Mouse (Mus musculus) neutrophil, adult 5-6 weeks (primary cell): Measurements from ENCODE around the gene Gm45711. TPM values are rescaled to one million over a fixed set of nuclear protein-coding genes. Genes with fewer than 3 reads are reported as not detected.
"Not testable (repeated sequence)": the region's sequence is repeated elsewhere in the genome, so short reads cannot be mapped to it uniquely, and the experiment has no call there.

Source experiments
- ATAC-seq: fragments of 151-379, 151-347 bp; 2 replicates; pipeline ENCODE4 v1.8.0; 2017; ENCODE audit warnings: mild to moderate bottlenecking, moderate TSS enrichment; ENCODE audit not compliant: insufficient number of reproducible peaks, poor library complexity, low FRiP score, severe bottlenecking; ENCODE audit errors: extremely low read depth
- total RNA-seq: library from RNA; stranded (forward); fragments of 200-1000 nt; gene quantifications from 2 replicates; pipeline ENCODE4 v1.2.3, GENCODE M21; 2017

The Gm45711 gene
- total RNA-seq, 1 experiment from 2014 or later: not detected

GRCm38 (mm10) chr8:104332665-104333631 is 23.1 kb upstream of the Gm45711 start:
- no peak for ATAC-seq

- not testable (repeated sequence) for ATAC-seq
Measured at GRCm38 (mm10) chr8:104321930-104322329, 12.0 kb upstream of the Gm45711 start, which contains the start of gene Cmtm2b. Gene Cmtm2b, plus strand, starts transcription at chr8:104322230.

GRCm38 (mm10) chr8:104321267-104321666 is 11.4 kb upstream of the Gm45711 start, which contains the start of gene Gm11020:
Gene Gm11020, plus strand, starts transcription at chr8:104321567.
- ATAC-seq: not testable (repeated sequence)

DNA sequence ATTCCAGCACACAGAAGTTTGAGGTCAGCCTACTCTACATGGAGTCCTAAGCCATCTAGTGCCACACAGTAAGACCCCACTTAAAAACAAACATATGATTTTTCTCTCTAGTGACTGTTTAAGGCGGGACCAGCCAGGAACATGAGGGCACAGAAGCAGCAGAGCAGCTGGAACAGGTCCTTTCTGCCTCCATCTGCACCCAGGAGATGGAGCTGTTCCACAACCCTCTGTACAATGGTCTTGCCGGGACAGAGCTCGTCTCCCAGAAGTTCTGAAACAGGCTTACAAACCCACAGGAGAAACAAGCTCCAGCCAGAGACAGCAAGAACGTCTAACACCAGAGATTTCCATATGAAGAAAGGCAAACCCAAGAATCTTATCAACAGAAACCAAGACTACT is 3.4 kb upstream of the Gm45711 start:
- ATAC-seq: no peak

DNA sequence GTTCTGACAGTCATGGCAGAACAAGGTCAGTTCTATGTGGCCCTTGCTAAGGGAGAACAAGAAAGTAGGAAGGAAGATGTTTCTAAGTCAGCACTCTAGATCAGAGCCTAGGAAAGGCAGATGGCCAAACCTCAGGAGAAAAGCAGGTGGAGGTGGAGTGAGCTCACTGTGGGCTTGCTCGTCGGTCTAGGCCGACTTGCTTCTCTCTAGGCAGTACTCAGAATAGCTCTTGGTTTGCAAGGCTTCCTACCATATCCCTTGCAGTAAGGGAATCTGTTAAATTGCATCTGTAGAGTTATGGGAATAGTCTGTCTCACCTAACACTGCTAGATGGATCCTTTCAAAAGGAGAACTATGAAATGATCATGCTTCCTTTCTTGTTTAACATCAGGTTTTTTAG is 2.1 kb upstream of the Gm45711 start:
- not testable (repeated sequence) for ATAC-seq

- ATAC-seq: not testable (repeated sequence)
Measured at GRCm38 (mm10) chr8:104308341-104308740, 1.5 kb downstream of the Gm45711 start.

DNA sequence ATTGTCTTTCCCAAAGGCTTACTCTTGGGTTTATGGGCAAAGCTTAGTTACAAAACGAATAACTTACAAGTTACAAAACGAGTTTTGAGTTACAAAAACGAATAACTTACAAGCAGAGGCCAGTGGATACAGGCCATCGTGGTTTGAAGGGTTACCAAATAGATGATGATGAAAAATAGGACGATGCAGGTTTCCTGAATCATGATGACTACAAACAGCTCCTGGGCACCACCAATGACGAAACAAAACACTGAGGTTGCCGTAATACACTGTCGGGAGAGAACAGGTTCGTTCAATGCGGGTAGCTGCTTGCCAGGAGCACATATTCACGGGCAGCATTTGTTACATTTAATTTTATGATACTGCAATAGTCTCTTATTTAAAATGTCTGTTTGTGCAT is 4.9 kb downstream of the Gm45711 start:
- no peak for ATAC-seq

GRCm38 (mm10) chr8:104302536-104302935 is 7.3 kb downstream of the Gm45711 start:
- ATAC-seq: not testable (repeated sequence)

DNA sequence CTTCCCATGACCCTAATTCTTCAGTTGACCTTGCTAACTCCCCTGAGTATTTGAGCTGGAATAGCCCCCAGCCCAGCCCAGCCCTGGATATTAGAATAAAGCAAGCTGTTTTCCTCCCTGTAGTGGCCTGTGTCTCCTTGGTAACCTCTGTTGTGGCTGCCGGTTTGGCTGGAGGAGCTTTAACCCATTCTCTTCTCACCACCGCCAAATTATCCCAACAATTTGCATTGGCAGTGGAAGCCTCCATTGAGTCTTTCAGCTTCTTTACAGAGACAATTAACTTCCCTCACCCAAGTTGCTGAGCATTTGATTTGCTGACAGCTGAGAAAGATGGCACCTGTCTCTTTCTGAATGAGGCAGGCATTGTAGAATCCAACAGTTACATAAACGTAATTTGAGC is 8.3 kb downstream of the Gm45711 start:
- ATAC-seq: not testable (repeated sequence)

- ATAC-seq: no peak
Measured at GRCm38 (mm10) chr8:104294396-104294795, 15.5 kb downstream of the Gm45711 start.

DNA sequence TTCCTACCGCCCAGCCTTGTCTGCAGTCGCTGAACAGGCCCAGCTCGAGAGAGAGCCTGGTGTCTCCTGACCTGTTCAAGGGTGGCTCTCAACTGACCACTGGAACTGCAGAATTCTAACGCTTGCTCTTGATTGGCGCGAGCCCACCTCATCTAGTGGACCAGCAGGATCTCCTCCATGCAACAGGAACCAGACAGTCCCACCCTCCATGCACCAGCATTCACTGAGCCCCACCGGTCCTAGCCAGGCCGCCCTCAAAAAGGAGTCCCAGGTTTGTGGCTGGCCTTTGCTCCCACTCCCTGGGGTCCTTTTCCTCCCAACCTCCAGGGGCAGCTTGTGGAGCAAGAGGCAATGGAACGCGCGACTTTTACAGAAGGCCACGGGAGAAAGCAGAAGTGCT is 16.8 kb downstream of the Gm45711 start, which contains the start of gene Cmtm2a:
TSS of gene Cmtm2a (minus strand) at position 101 of the 400 bp plus-strand sequence.
- ATAC-seq: not testable (repeated sequence)

DNA sequence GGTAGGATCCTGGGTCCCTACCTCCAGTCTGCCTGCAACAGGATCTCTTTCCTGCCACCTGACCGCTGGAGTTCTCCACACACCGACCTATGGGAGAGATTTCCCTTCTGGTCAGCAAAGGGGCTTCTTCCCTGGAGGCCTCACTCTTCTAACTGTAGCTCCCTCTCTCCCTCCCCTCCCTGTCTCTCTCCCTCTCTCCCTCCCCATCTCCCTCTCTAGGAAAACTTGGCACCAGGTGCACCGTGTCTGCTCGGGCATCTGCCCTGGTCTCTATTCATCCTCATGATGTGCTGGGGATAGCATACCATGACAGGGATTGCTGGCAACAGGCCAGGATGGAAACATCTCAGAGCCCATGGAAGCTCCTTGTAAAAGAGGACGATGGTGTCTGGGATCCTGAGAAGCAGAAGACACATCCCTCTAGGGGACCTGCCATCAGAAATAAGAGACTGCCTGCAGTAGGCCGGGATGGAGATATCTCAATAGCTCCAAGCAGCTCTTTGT is 40.9 kb downstream of the Gm45711 start:
- no peak for ATAC-seq

DNA sequence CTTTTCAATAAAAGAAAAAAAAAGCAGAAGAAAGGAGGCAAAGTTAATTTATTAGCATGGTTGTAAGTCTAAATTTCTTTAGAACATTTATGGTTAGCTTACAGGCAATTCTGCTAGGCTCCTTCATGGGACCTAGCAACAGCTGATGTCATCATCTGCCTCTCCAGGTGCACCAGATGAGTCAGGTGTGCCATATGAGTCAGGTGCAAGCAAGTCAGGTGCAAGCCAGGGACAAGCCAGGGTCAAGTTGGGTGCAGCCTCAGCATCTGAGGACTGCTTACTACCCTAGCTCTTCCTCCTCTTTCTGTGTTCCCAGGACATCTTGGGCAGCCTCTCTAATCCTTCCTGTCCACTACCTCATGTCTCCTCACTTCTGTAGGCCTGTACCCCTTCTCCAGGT is 41.5 kb downstream of the Gm45711 start:
- no peak for ATAC-seq

- not testable (repeated sequence) for ATAC-seq
Measured at GRCm38 (mm10) chr8:104264271-104264935, 45.5 kb downstream of the Gm45711 start.

GRCm38 (mm10) chr8:104261802-104262201 is 48.1 kb downstream of the Gm45711 start:
- ATAC-seq: not testable (repeated sequence)

DNA sequence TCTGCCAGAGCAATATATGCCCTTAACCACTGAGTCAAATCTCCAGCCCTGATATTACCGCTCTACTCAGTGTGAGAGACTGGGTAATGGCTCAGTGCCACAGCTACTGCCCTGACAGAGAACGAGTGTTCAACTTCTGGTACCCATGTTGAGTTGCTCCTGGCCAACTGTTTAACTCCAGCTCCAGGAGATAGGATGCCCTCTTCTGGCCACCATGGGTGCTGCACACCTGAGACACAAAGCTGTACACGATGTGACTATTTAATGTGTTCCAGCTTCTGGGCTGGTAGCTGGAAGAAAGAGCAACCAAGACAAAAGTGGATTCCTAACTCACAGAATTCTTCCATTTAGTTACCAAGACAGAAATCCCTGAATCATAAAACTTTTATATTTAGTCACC is 56.9 kb downstream of the Gm45711 start:
- ATAC-seq: peak; percentile 65

DNA sequence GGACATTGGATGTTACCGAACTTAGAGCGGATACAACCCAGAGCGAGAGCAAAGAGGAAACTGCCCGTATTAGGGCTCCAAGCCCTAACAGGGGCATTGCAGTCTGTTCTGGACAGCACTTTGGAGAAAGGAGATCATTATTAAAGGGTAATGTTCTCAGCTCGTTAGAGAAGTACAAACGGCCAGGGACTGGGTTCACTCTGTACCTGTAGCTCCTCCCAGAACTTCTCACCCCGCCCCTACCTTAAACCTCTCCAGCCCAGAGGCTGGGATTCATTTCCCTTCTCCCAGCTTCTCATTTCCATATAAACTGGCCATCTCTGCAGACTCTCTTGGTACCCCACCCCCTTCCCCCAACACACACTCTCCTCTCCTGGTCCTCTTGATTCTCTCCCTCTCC is 58.4 kb downstream of the Gm45711 start:
- no peak for ATAC-seq

GRCm38 (mm10) chr8:104250439-104251367 is 59.2 kb downstream of the Gm45711 start, which contains the start of gene Cklf:
Gene Cklf, plus strand, starts transcription at chr8:104250861.
- ATAC-seq: peak; percentile 31
